Comparison of ENCODE assay signal across 8 mouse cellular contexts in genomic region chr7:27231693-27232331, GRCm38 (mm10). TPM values are rescaled to one million over a fixed set of nuclear protein-coding genes. Genes with fewer than 3 reads are reported as not detected.
DNase-seq lines count a peak whose midpoint lies in the region; ATAC-seq and TF ChIP-seq lines count a peak whose summit lies in the region.

No protein-coding gene starts in this region.

- H3K4me3 ChIP-seq in midbrain, embryonic 10.5 days, result peak overlapping the region; percentile 12; the same call in 1 of the 2 replicates
- no peak overlapping the region for H3K4me3 ChIP-seq in midbrain, embryonic 11.5 days (ENCODE audit: low read depth, low read length)
- no peak overlapping the region for H3K4me3 ChIP-seq in cortical plate, adult 2 months (ENCODE audit: insufficient read depth, low read length)
- peak overlapping the region; percentile 59; the same call in 1 of the 2 replicates for H3K4me3 ChIP-seq in hindbrain, embryonic 15.5 days
- H3K4me3 ChIP-seq in liver, postnatal 0 days (ENCODE audit: low read depth, low read length), result no peak overlapping the region
- H3K4me3 ChIP-seq in kidney, adult 2 months (ENCODE audit: insufficient read depth, low read depth, low read length), result no peak overlapping the region

- peak; percentile 61 for TF ChIP-seq EP300 in liver, postnatal 0 days (IDR thresholded peaks at IDR 0.05; ENCODE audit: low read depth)

- no peak for ATAC-seq in midbrain, embryonic 11.5 days (ENCODE audit: low FRiP score)
- no peak for ATAC-seq in hindbrain, embryonic 15.5 days (ENCODE audit: low FRiP score, low read depth)
- no peak for ATAC-seq in liver, postnatal 0 days
- ATAC-seq in granulocyte monocyte progenitor cell, adult 5-6 weeks (replicated peaks; ENCODE audit: poor library complexity, severe bottlenecking), result no peak

- H3K9me3 ChIP-seq in midbrain, embryonic 10.5 days (replicated peaks), result no peaks in the 10 kb centered on the region
- no peaks in the 10 kb centered on the region for H3K9me3 ChIP-seq in midbrain, embryonic 11.5 days (ENCODE audit: control insufficient read depth, low read length)
- no peaks in the 10 kb centered on the region for H3K9me3 ChIP-seq in hindbrain, embryonic 15.5 days
- no peaks in the 10 kb centered on the region for H3K9me3 ChIP-seq in liver, postnatal 0 days (ENCODE audit: low read length)

- 0 out of 2 replicates have a peak, but pooled peaks have one; percentile 21 for TF ChIP-seq POLR2A in cortical plate, adult 2 months (IDR thresholded peaks at IDR 0.05; ENCODE audit: extremely low read depth, insufficient read depth, low read length)
- no peak for TF ChIP-seq POLR2A in kidney, adult 2 months (IDR thresholded peaks at IDR 0.05; ENCODE audit: low read depth, low read length)

- H3K27me3 ChIP-seq in midbrain, embryonic 10.5 days (ENCODE audit: low read depth, poor library complexity, severe bottlenecking), result no peaks in the 10 kb centered on the region
- no peaks in the 10 kb centered on the region for H3K27me3 ChIP-seq in midbrain, embryonic 11.5 days (ENCODE audit: control insufficient read depth, insufficient read depth, low read length)
- H3K27me3 ChIP-seq in hindbrain, embryonic 15.5 days, result no peaks in the 10 kb centered on the region
- no peaks in the 10 kb centered on the region for H3K27me3 ChIP-seq in liver, postnatal 0 days (ENCODE audit: insufficient read depth, low read length)
- no peaks in the 10 kb centered on the region for H3K27me3 ChIP-seq in kidney, adult 2 months (replicated peaks; ENCODE audit: control insufficient read depth, insufficient read depth, low read length)

- H3K4me2 ChIP-seq in midbrain, embryonic 11.5 days, result no peak overlapping the region
- H3K4me2 ChIP-seq in hindbrain, embryonic 15.5 days, result no peak overlapping the region
- H3K4me2 ChIP-seq in liver, postnatal 0 days (ENCODE audit: low read depth, low read length), result no peak overlapping the region

- peaks cover 44% of the 10 kb centered on the region for H3K4me1 ChIP-seq in midbrain, embryonic 10.5 days
- H3K4me1 ChIP-seq in midbrain, embryonic 11.5 days (ENCODE audit: control insufficient read depth, insufficient read depth, low read length), result peaks cover 15% of the 10 kb centered on the region
- H3K4me1 ChIP-seq in cortical plate, adult 2 months (ENCODE audit: control insufficient read depth, insufficient read depth, low read length), result peaks cover 2% of the 10 kb centered on the region; the same call in 1 of the 2 replicates
- peaks cover 35% of the 10 kb centered on the region for H3K4me1 ChIP-seq in hindbrain, embryonic 15.5 days (replicated peaks)
- H3K4me1 ChIP-seq in liver, postnatal 0 days (ENCODE audit: insufficient read depth), result peaks cover 19% of the 10 kb centered on the region
- H3K4me1 ChIP-seq in kidney, adult 2 months (ENCODE audit: control insufficient read depth, insufficient read depth, low read length), result peaks cover 10% of the 10 kb centered on the region

- no peak overlapping the region for H3K9ac ChIP-seq in midbrain, embryonic 11.5 days (ENCODE audit: low read length)
- H3K9ac ChIP-seq in hindbrain, embryonic 15.5 days, result no peak overlapping the region
- no peak overlapping the region for H3K9ac ChIP-seq in liver, postnatal 0 days (replicated peaks)

- DNase-seq in midbrain, embryonic 10.5 days (ENCODE audit: low spot score), result no peak
- no peak for DNase-seq in midbrain, embryonic 11.5 days (ENCODE audit: low spot score, missing footprints)
- DNase-seq in liver, postnatal 0 days, result no peak
- DNase-seq in right cerebral cortex, postnatal 36 days (ENCODE audit: low spot score in 2 of 2), result peak; percentile 84 to 88
- no peak for DNase-seq in kidney, adult 2 months

- WGBS in midbrain, embryonic 10.5 days, result 83% methylated on average over 7 of the region's 7 CpGs
- WGBS in midbrain, embryonic 11.5 days, result 81% methylated on average over 7 of the region's 7 CpGs
- WGBS in hindbrain, embryonic 15.5 days, result 75% methylated on average over 7 of the region's 7 CpGs
- WGBS in liver, postnatal 0 days (ENCODE audit: insufficient replicate concordance), result 73% methylated on average over 7 of the region's 7 CpGs
- 74% methylated on average over 7 of the region's 7 CpGs for WGBS in kidney, adult 2 months

- TF ChIP-seq CTCF in cortical plate, adult 2 months (IDR thresholded peaks at IDR 0.05; ENCODE audit: extremely low read depth, insufficient read depth, low read length), result no peak
- TF ChIP-seq CTCF in liver, postnatal 0 days (IDR thresholded peaks at IDR 0.05; ENCODE audit: low read depth), result no peak
- no peak for TF ChIP-seq CTCF in kidney, adult 2 months (conservative IDR thresholded peaks at IDR 0.05; ENCODE audit: insufficient read depth, insufficient read length, low read depth, low read length)

- H3K36me3 ChIP-seq in midbrain, embryonic 10.5 days, result no peaks in the 10 kb centered on the region
- H3K36me3 ChIP-seq in midbrain, embryonic 11.5 days (ENCODE audit: control insufficient read depth, insufficient read depth, low read length), result no peaks in the 10 kb centered on the region
- H3K36me3 ChIP-seq in hindbrain, embryonic 15.5 days, result no peaks in the 10 kb centered on the region
- H3K36me3 ChIP-seq in liver, postnatal 0 days (replicated peaks; ENCODE audit: insufficient read depth, low read length), result no peaks in the 10 kb centered on the region
- no peaks in the 10 kb centered on the region for H3K36me3 ChIP-seq in kidney, adult 2 months (ENCODE audit: control insufficient read depth, insufficient read depth, low read length)

- peak overlapping the region; percentile 91 for H3K27ac ChIP-seq in midbrain, embryonic 10.5 days (replicated peaks)
- H3K27ac ChIP-seq in midbrain, embryonic 11.5 days (ENCODE audit: low read depth, low read length), result no peak overlapping the region
- H3K27ac ChIP-seq in cortical plate, adult 2 months (ENCODE audit: insufficient read depth, low read length), result peak overlapping the region; percentile 41
- 0 out of 2 replicates have a peak overlapping the region, but pooled peaks have one; percentile 85 for H3K27ac ChIP-seq in hindbrain, embryonic 15.5 days (replicated peaks)
- H3K27ac ChIP-seq in liver, postnatal 0 days (ENCODE audit: low read depth), result no peak overlapping the region
- H3K27ac ChIP-seq in kidney, adult 2 months (ENCODE audit: insufficient read depth, low read depth, low read length), result no peak overlapping the region

RNA-seq across cellular contexts. Expression of gene Coq8b, which starts 1.0 kb away (rescaled TPM):
- 23.1 and 24.1 TPM in 2 replicates for polyA plus RNA-seq in midbrain, embryonic 10.5 days (2016; fragmentation: Nextera tagmentation; extraction: Ambion mirVana)
- 16.1 and 16.6 TPM in 2 replicates for polyA plus RNA-seq in midbrain, embryonic 11.5 days (2014; fragmentation: Nextera tagmentation; extraction: Ambion mirVana)
- polyA plus RNA-seq in cortical plate, adult 2 months (2012; rRNA removed), result 30.6 and 31.8 TPM in 2 replicates
- polyA plus RNA-seq in hindbrain, embryonic 15.5 days (2015; fragmentation: Nextera tagmentation; extraction: Ambion mirVana), result 20.6 and 23.2 TPM in 2 replicates
- polyA plus RNA-seq in liver, postnatal 0 days (2015; fragmentation: Nextera tagmentation; extraction: Ambion mirVana), result 20.1 and 23.5 TPM in 2 replicates
- total RNA-seq in granulocyte monocyte progenitor cell, adult 5-6 weeks (2014; fragmentation: Nextera tagmentation), result 13.3 and 15.9 TPM in 2 replicates
- total RNA-seq in granulocyte monocyte progenitor cell, adult 5-6 weeks (2017), result 9.5 and 10.0 TPM in 2 replicates
- 43.1 and 50.3 TPM in 2 replicates for polyA plus RNA-seq in kidney, adult 2 months (2012; rRNA removed)

RNA-seq across cellular contexts. Expression of gene Itpkc, which starts 3.4 kb away (rescaled TPM):
- polyA plus RNA-seq in midbrain, embryonic 10.5 days (2016; fragmentation: Nextera tagmentation; extraction: Ambion mirVana), result 5.3 and 5.9 TPM in 2 replicates
- 5.0 and 6.6 TPM in 2 replicates for polyA plus RNA-seq in midbrain, embryonic 11.5 days (2014; fragmentation: Nextera tagmentation; extraction: Ambion mirVana)
- polyA plus RNA-seq in cortical plate, adult 2 months (2012; rRNA removed), result 5.8 and 6.8 TPM in 2 replicates
- polyA plus RNA-seq in hindbrain, embryonic 15.5 days (2015; fragmentation: Nextera tagmentation; extraction: Ambion mirVana), result 7.5 and 8.2 TPM in 2 replicates
- 1.2 and 1.5 TPM in 2 replicates for polyA plus RNA-seq in liver, postnatal 0 days (2015; fragmentation: Nextera tagmentation; extraction: Ambion mirVana)
- total RNA-seq in granulocyte monocyte progenitor cell, adult 5-6 weeks (2014; fragmentation: Nextera tagmentation), result 2.1 and 7.7 TPM in 2 replicates
- 1.8 and 2.2 TPM in 2 replicates for total RNA-seq in granulocyte monocyte progenitor cell, adult 5-6 weeks (2017)
- 6.8 and 7.0 TPM in 2 replicates for polyA plus RNA-seq in kidney, adult 2 months (2012; rRNA removed)

RNA-seq across cellular contexts. Expression of gene Numbl, which starts 26.4 kb away (rescaled TPM):
- 21.0 and 25.7 TPM in 2 replicates for polyA plus RNA-seq in midbrain, embryonic 10.5 days (2016; fragmentation: Nextera tagmentation; extraction: Ambion mirVana)
- 16.9 and 17.7 TPM in 2 replicates for polyA plus RNA-seq in midbrain, embryonic 11.5 days (2014; fragmentation: Nextera tagmentation; extraction: Ambion mirVana)
- 108 TPM in 2 replicates for polyA plus RNA-seq in cortical plate, adult 2 months (2012; rRNA removed)
- polyA plus RNA-seq in hindbrain, embryonic 15.5 days (2015; fragmentation: Nextera tagmentation; extraction: Ambion mirVana), result 57.8 and 67.5 TPM in 2 replicates
- 1.1 and 1.2 TPM in 2 replicates for polyA plus RNA-seq in liver, postnatal 0 days (2015; fragmentation: Nextera tagmentation; extraction: Ambion mirVana)
- total RNA-seq in granulocyte monocyte progenitor cell, adult 5-6 weeks (2014; fragmentation: Nextera tagmentation), result 1.2 and 1.3 TPM in 2 replicates
- 0.69 and 1.1 TPM in 2 replicates for total RNA-seq in granulocyte monocyte progenitor cell, adult 5-6 weeks (2017)
- polyA plus RNA-seq in kidney, adult 2 months (2012; rRNA removed), result 6.0 and 7.9 TPM in 2 replicates

RNA-seq across cellular contexts. Expression of gene Snrpa, which starts 35.7 kb away (rescaled TPM):
- 399 and 409 TPM in 2 replicates for polyA plus RNA-seq in midbrain, embryonic 10.5 days (2016; fragmentation: Nextera tagmentation; extraction: Ambion mirVana)
- 339 and 364 TPM in 2 replicates for polyA plus RNA-seq in midbrain, embryonic 11.5 days (2014; fragmentation: Nextera tagmentation; extraction: Ambion mirVana)
- 175 and 176 TPM in 2 replicates for polyA plus RNA-seq in cortical plate, adult 2 months (2012; rRNA removed)
- 192 and 194 TPM in 2 replicates for polyA plus RNA-seq in hindbrain, embryonic 15.5 days (2015; fragmentation: Nextera tagmentation; extraction: Ambion mirVana)
- polyA plus RNA-seq in liver, postnatal 0 days (2015; fragmentation: Nextera tagmentation; extraction: Ambion mirVana), result 39.3 and 44.9 TPM in 2 replicates
- total RNA-seq in granulocyte monocyte progenitor cell, adult 5-6 weeks (2014; fragmentation: Nextera tagmentation), result 213 and 258 TPM in 2 replicates
- total RNA-seq in granulocyte monocyte progenitor cell, adult 5-6 weeks (2017), result 92.5 and 99.7 TPM in 2 replicates
- polyA plus RNA-seq in kidney, adult 2 months (2012; rRNA removed), result 127 and 131 TPM in 2 replicates

RNA-seq across cellular contexts. Expression of gene BC024978, which starts 36.2 kb away (rescaled TPM):
- 3.5 and 4.2 TPM in 2 replicates for polyA plus RNA-seq in midbrain, embryonic 10.5 days (2016; fragmentation: Nextera tagmentation; extraction: Ambion mirVana)
- 4.0 and 4.1 TPM in 2 replicates for polyA plus RNA-seq in midbrain, embryonic 11.5 days (2014; fragmentation: Nextera tagmentation; extraction: Ambion mirVana)
- 14.9 and 15.2 TPM in 2 replicates for polyA plus RNA-seq in cortical plate, adult 2 months (2012; rRNA removed)
- polyA plus RNA-seq in hindbrain, embryonic 15.5 days (2015; fragmentation: Nextera tagmentation; extraction: Ambion mirVana), result 3.8 and 4.0 TPM in 2 replicates
- polyA plus RNA-seq in liver, postnatal 0 days (2015; fragmentation: Nextera tagmentation; extraction: Ambion mirVana), result 1.00 and 1.1 TPM in 2 replicates
- total RNA-seq in granulocyte monocyte progenitor cell, adult 5-6 weeks (2014; fragmentation: Nextera tagmentation), result 6.7 and 7.7 TPM in 2 replicates
- 2.2 and 2.6 TPM in 2 replicates for total RNA-seq in granulocyte monocyte progenitor cell, adult 5-6 weeks (2017)
- 8.2 and 9.6 TPM in 2 replicates for polyA plus RNA-seq in kidney, adult 2 months (2012; rRNA removed)

Comparison
In these comparisons a context has a peak if more than half of its experiments do, and no peak if none do; other contexts are left out.
1. H3K27ac ChIP-seq: peak in midbrain, embryonic 10.5 days (single experiment), cortical plate, adult 2 months (single experiment) and hindbrain, embryonic 15.5 days (single experiment); none in midbrain, embryonic 11.5 days (single experiment), liver, postnatal 0 days (single experiment) and kidney, adult 2 months (single experiment).
2. H3K4me3 ChIP-seq: peak in midbrain, embryonic 10.5 days (single experiment) and hindbrain, embryonic 15.5 days (single experiment); none in midbrain, embryonic 11.5 days (single experiment), cortical plate, adult 2 months (single experiment), liver, postnatal 0 days (single experiment) and kidney, adult 2 months (single experiment).
3. DNase-seq: peak in right cerebral cortex, postnatal 36 days (2 of 2); none in midbrain, embryonic 10.5 days (single experiment), midbrain, embryonic 11.5 days (single experiment), liver, postnatal 0 days (single experiment) and kidney, adult 2 months (single experiment).